Mouse (Mus musculus) spleen, adult 2 months (tissue): Measurements from ENCODE around the gene Smarca1. TPM values are rescaled to one million over a fixed set of nuclear protein-coding genes. Genes with fewer than 3 reads are reported as not detected.

Source experiments
- DNase-seq, 2 experiments: peaks; one replicate each; pipeline versions ENCODE4 v3.0.0 to v3.0.0-alpha.2; 2012 to 2021; ENCODE audit warnings: low spot score in 2 of 2, low read depth in 1 of 2
- H3K27ac ChIP-seq: fragments of 200-500 bp; 2 replicates; pipeline ENCODE4 v1.5.1; 2012; ENCODE audit warnings: low read length, inconsistent platforms; ENCODE audit not compliant: insufficient read depth
- H3K27me3 ChIP-seq: fragments of 200-500 bp; 2 replicates; pipeline ENCODE4 v1.6.1; 2012; ENCODE audit warnings: mild to moderate bottlenecking, moderate library complexity, low read length, inconsistent platforms; ENCODE audit not compliant: control insufficient read depth, insufficient read depth
- H3K36me3 ChIP-seq: fragments of 200-500 bp; 2 replicates; pipeline ENCODE4 v1.6.1; 2012; ENCODE audit warnings: mild to moderate bottlenecking, low read length, inconsistent platforms; ENCODE audit not compliant: control insufficient read depth, insufficient read depth
- H3K4me1 ChIP-seq: fragments of 200-500 bp; 2 replicates; pipeline ENCODE4 v1.6.1; 2011; ENCODE audit warnings: inconsistent platforms; ENCODE audit not compliant: control insufficient read depth, insufficient read depth, insufficient read length
- H3K4me3 ChIP-seq: fragments of 200-500 bp; 2 replicates; pipeline ENCODE4 v1.5.1; 2011; ENCODE audit warnings: mild to moderate bottlenecking, inconsistent platforms; ENCODE audit not compliant: insufficient read depth, insufficient read length; ENCODE audit errors: extremely low read depth
- CTCF ChIP-seq: fragments of 200-500 bp; IDR thresholded peaks from 2 replicates; pipeline ENCODE4 v1.5.1; 2011; ENCODE audit warnings: mild to moderate bottlenecking, inconsistent platforms; ENCODE audit not compliant: insufficient read depth, insufficient read length, insufficient replicate concordance; ENCODE audit errors: extremely low read depth
- POLR2A ChIP-seq: fragments of 200-500 bp; IDR thresholded peaks from 2 replicates; pipeline ENCODE4 v1.6.1; 2011; ENCODE audit warnings: low read depth, low read length, inconsistent platforms
- whole genome bisulfite sequencing: fragments of 180-500 bp; shearing (Covaris S2); methylation state at CpG from one replicate; pipeline ENCODE4 v1.1.7; 2018; 5-methylcytosine and 5-hydroxymethylcytosine counted together
- polyA plus RNA-seq: library from polyadenylated mRNA; depleted of rRNA; stranded (reverse); fragments of >200 nt; gene quantifications from 2 replicates; pipeline ENCODE4 v1.2.3, GENCODE M21; 2012

Gene Smarca1
- polyA plus RNA-seq, 1 experiment, result 0.02 TPM

GRCm38 (mm10) chrX:47882813-47883212, 10.0 kb downstream of the Smarca1 start:
- no peak for DNase-seq
- no peak for TF ChIP-seq CTCF
- no peak for TF ChIP-seq POLR2A
- no peaks in the 10 kb centered on the region for H3K36me3 ChIP-seq
- H3K27me3 ChIP-seq, result no peaks in the 10 kb centered on the region
- no peaks in the 10 kb centered on the region for H3K4me1 ChIP-seq
- H3K27ac ChIP-seq, result no peak overlapping the region
- WGBS, result 80% methylated on average over 6 of the region's 6 CpGs
- no peak overlapping the region for H3K4me3 ChIP-seq

- H3K4me1 ChIP-seq, result no peaks in the 10 kb centered on the region
- DNase-seq, result no peak
- no peak overlapping the region for H3K27ac ChIP-seq
- H3K4me3 ChIP-seq, result no peak overlapping the region
- no peaks in the 10 kb centered on the region for H3K27me3 ChIP-seq
- H3K36me3 ChIP-seq, result no peaks in the 10 kb centered on the region
- TF ChIP-seq POLR2A, result no peak
- WGBS, result 29% methylated on average over 2 of the region's 2 CpGs
Observed at GRCm38 (mm10) chrX:47880052-47880451, 12.7 kb downstream of the Smarca1 start.

- no peaks in the 10 kb centered on the region for H3K36me3 ChIP-seq
- no peaks in the 10 kb centered on the region for H3K27me3 ChIP-seq
- H3K4me3 ChIP-seq, result no peak overlapping the region
- DNase-seq, result no peak
- TF ChIP-seq CTCF (no peak), POLR2A (no peak)
- 100% methylated on average over 1 of the region's 1 CpGs for WGBS
- H3K27ac ChIP-seq, result no peak overlapping the region
- H3K4me1 ChIP-seq, result no peaks in the 10 kb centered on the region
Observed at GRCm38 (mm10) chrX:47858544-47858943, 34.2 kb downstream of the Smarca1 start.

- Histone ChIP-seq H3K27ac (no peak overlapping the region), H3K4me3 (no peak overlapping the region), H3K36me3 (no peaks in the 10 kb centered on the region), H3K4me1 (no peaks in the 10 kb centered on the region), H3K27me3 (no peaks in the 10 kb centered on the region)
- no peak for TF ChIP-seq POLR2A
- no peak for TF ChIP-seq CTCF
- 70% methylated on average over 1 of the region's 1 CpGs for WGBS
- DNase-seq, result no peak
Observed at GRCm38 (mm10) chrX:47835835-47836195, 57.0 kb downstream of the Smarca1 start.

- Histone ChIP-seq H3K4me1 (no peaks in the 10 kb centered on the region), H3K27ac (no peak overlapping the region), H3K36me3 (no peaks in the 10 kb centered on the region), H3K4me3 (no peak overlapping the region), H3K27me3 (no peaks in the 10 kb centered on the region)
- no peak for TF ChIP-seq CTCF
- no peak for TF ChIP-seq POLR2A
- no peak for DNase-seq
- WGBS, result 69% methylated on average over 6 of the region's 6 CpGs
Observed at GRCm38 (mm10) chrX:47835098-47835834, 57.5 kb downstream of the Smarca1 start.

GRCm38 (mm10) chrX:47833431-47833830, 59.3 kb downstream of the Smarca1 start:
- 91% methylated on average over 2 of the region's 2 CpGs for WGBS
- Histone ChIP-seq H3K4me3 (no peak overlapping the region), H3K27ac (no peak overlapping the region), H3K4me1 (no peaks in the 10 kb centered on the region), H3K27me3 (no peaks in the 10 kb centered on the region), H3K36me3 (no peaks in the 10 kb centered on the region)
- DNase-seq, result no peak
- TF ChIP-seq CTCF, result no peak
- no peak for TF ChIP-seq POLR2A

- H3K36me3 ChIP-seq, result no peaks in the 10 kb centered on the region
- H3K4me3 ChIP-seq, result no peak overlapping the region
- no peak for DNase-seq
- H3K27me3 ChIP-seq, result no peaks in the 10 kb centered on the region
- no peak for TF ChIP-seq POLR2A
- no peak for TF ChIP-seq CTCF
- 66% methylated on average over 2 of the region's 2 CpGs for WGBS
- H3K4me1 ChIP-seq, result no peaks in the 10 kb centered on the region
- H3K27ac ChIP-seq, result no peak overlapping the region
Observed at GRCm38 (mm10) chrX:47820566-47820965, 72.2 kb downstream of the Smarca1 start.
